Mouse (Mus musculus) forebrain, embryonic 16.5 days (tissue): Measurements from ENCODE around the gene Ptbp3. TPM values are rescaled to one million over a fixed set of nuclear protein-coding genes. Genes with fewer than 3 reads are reported as not detected.
A peak's percentile ranks its signal among the peaks of the same experiment; 100 is the strongest.
"Not testable (repeated sequence)": the region's sequence is repeated elsewhere in the genome, so short reads cannot be mapped to it uniquely, and the experiment has no call there.

Source experiments
- ATAC-seq: fragments of 200-750 bp; cut with Nextera tagmentation; 2 replicates; pipeline ENCODE4 v1.8.0; 2017; ENCODE audit warnings: mild to moderate bottlenecking, moderate library complexity
- H3K27ac ChIP-seq: fragments of 300-500 bp; sonication (generic); 2 replicates; pipeline ENCODE4 v1.5.1; 2014; ENCODE audit warnings: low read length, control low read depth
- H3K27me3 ChIP-seq: fragments of 300-500 bp; sonication (generic); replicated peaks from 2 replicates; pipeline ENCODE4 v1.6.1; 2014; ENCODE audit warnings: low read length; ENCODE audit not compliant: control insufficient read depth, insufficient read depth
- H3K36me3 ChIP-seq: fragments of 300-500 bp; sonication (generic); 2 replicates; pipeline ENCODE4 v1.6.1; 2014; ENCODE audit not compliant: control insufficient read depth, insufficient read depth
- H3K4me1 ChIP-seq: fragments of 300-500 bp; sonication (generic); replicated peaks from 2 replicates; pipeline ENCODE4 v1.6.1; 2014; ENCODE audit warnings: low read length; ENCODE audit not compliant: control insufficient read depth, insufficient read depth
- H3K4me2 ChIP-seq: fragments of 300-500 bp; sonication (generic); 2 replicates; pipeline ENCODE4 v1.6.1; 2014; ENCODE audit warnings: mild to moderate bottlenecking, low read length, control low read depth
- H3K4me3 ChIP-seq: fragments of 300-500 bp; sonication (generic); replicated peaks from 2 replicates; pipeline ENCODE4 v1.5.1; 2014; ENCODE audit warnings: mild to moderate bottlenecking, low read length, control low read depth
- H3K9ac ChIP-seq: fragments of 300-500 bp; sonication (generic); replicated peaks from 2 replicates; pipeline ENCODE4 v1.6.1; 2014; ENCODE audit warnings: low read depth, low read length, control low read depth
- H3K9me3 ChIP-seq: fragments of 300-500 bp; sonication (generic); 2 replicates; pipeline ENCODE4 v1.6.1; 2016; ENCODE audit warnings: low read length; ENCODE audit not compliant: control insufficient read depth
- WGBS: fragments of 180-500 bp; shearing (Covaris S2); extraction: QIAGEN DNeasy Blood & Tissue Kit; methylation state at CpG from one replicate; pipeline ENCODE4 v1.1.7; 2014; 5-methylcytosine and 5-hydroxymethylcytosine counted together
- polyA plus RNA-seq: library from polyadenylated mRNA; unstranded; fragments of >200 nt; fragmentation: Nextera tagmentation; extraction: Ambion mirVana; gene quantifications from 2 replicates; pipeline ENCODE4 v1.2.1, GENCODE M21; 2015

Ptbp3 gene
- polyA plus RNA-seq, 1 experiment from 2014 or later = 15.9 TPM

GRCm38 (mm10) chr4:59580495-59581281 lies 31.5 kb upstream of the Ptbp3 start:
- peak overlapping the region; percentile 68 for H3K4me2 ChIP-seq
- under 1% methylated on average over 23 of the region's 23 CpGs for WGBS

GRCm38 (mm10) chr4:59575184-59575958 lies 26.2 kb upstream of the Ptbp3 start:
- Histone ChIP-seq H3K4me3 (no peak overlapping the region), H3K9ac (no peak overlapping the region), H3K27ac (no peak overlapping the region), H3K36me3 (no peaks in the 10 kb centered on the region), H3K4me2 (no peak overlapping the region), H3K4me1 (peaks cover 4% of the 10 kb centered on the region), H3K9me3 (no peaks in the 10 kb centered on the region), H3K27me3 (no peaks in the 10 kb centered on the region)
- no peak for ATAC-seq
- 84% methylated on average over 11 of the region's 11 CpGs for WGBS

More at GRCm38 (mm10) chr4:59580495-59581281, 31.5 kb upstream of the Ptbp3 start:
- Histone ChIP-seq H3K9me3 (no peaks in the 10 kb centered on the region), H3K4me1 (peaks cover 7% of the 10 kb centered on the region), H3K4me3 (peak overlapping the region; percentile 76), H3K36me3 (no peaks in the 10 kb centered on the region), H3K9ac (peak overlapping the region; percentile 70), H3K27me3 (no peaks in the 10 kb centered on the region), H3K27ac (peak overlapping the region; percentile 89)
- peak; percentile 59 for ATAC-seq

GRCm38 (mm10) chr4:59572521-59573118 lies 23.5 kb upstream of the Ptbp3 start:
- WGBS = 83% methylated on average over 11 of the region's 11 CpGs
- no peak overlapping the region for H3K27ac ChIP-seq

GRCm38 (mm10) chr4:59570519-59570918 lies 21.4 kb upstream of the Ptbp3 start:
- WGBS = 96% methylated on average over 7 of the region's 8 CpGs
- not testable (repeated sequence) for H3K4me1 ChIP-seq, H3K4me3 ChIP-seq, H3K27me3 ChIP-seq, H3K9me3 ChIP-seq, H3K9ac ChIP-seq, H3K27ac ChIP-seq, H3K4me2 ChIP-seq, ATAC-seq, H3K36me3 ChIP-seq

More at GRCm38 (mm10) chr4:59572521-59573118, 23.5 kb upstream of the Ptbp3 start:
- no peaks in the 10 kb centered on the region for H3K27me3 ChIP-seq
- H3K9ac ChIP-seq = no peak overlapping the region
- H3K4me2 ChIP-seq = no peak overlapping the region
- H3K36me3 ChIP-seq = no peaks in the 10 kb centered on the region
- H3K4me1 ChIP-seq = no peaks in the 10 kb centered on the region; the same call in 1 of the 2 replicates
- no peaks in the 10 kb centered on the region for H3K9me3 ChIP-seq
- ATAC-seq = no peak
- no peak overlapping the region for H3K4me3 ChIP-seq

GRCm38 (mm10) chr4:59569538-59569937 lies 20.4 kb upstream of the Ptbp3 start:
- no peak overlapping the region for H3K4me3 ChIP-seq
- WGBS = 2% methylated on average over 7 of the region's 7 CpGs

GRCm38 (mm10) chr4:59567576-59568260 lies 18.6 kb upstream of the Ptbp3 start:
- Histone ChIP-seq H3K27ac (no peak overlapping the region), H3K9me3 (peaks cover 3% of the 10 kb centered on the region; the same call in 1 of the 2 replicates), H3K9ac (no peak overlapping the region), H3K4me3 (no peak overlapping the region), H3K4me2 (no peak overlapping the region), H3K36me3 (no peaks in the 10 kb centered on the region), H3K4me1 (no peaks in the 10 kb centered on the region; the same call in 1 of the 2 replicates), H3K27me3 (no peaks in the 10 kb centered on the region)
- ATAC-seq = no peak
- WGBS = 83% methylated on average over 6 of the region's 6 CpGs

More at GRCm38 (mm10) chr4:59569538-59569937, 20.4 kb upstream of the Ptbp3 start:
- H3K9me3 ChIP-seq = peaks cover 3% of the 10 kb centered on the region; the same call in 1 of the 2 replicates
- no peaks in the 10 kb centered on the region for H3K27me3 ChIP-seq
- peak; percentile 79 for ATAC-seq
- no peak overlapping the region for H3K27ac ChIP-seq
- H3K4me1 ChIP-seq = no peaks in the 10 kb centered on the region; the same call in 1 of the 2 replicates
- H3K36me3 ChIP-seq = no peaks in the 10 kb centered on the region
- H3K9ac ChIP-seq = no peak overlapping the region
- no peak overlapping the region for H3K4me2 ChIP-seq

GRCm38 (mm10) chr4:59565571-59566188 lies 16.5 kb upstream of the Ptbp3 start:
- H3K27me3 ChIP-seq = no peaks in the 10 kb centered on the region
- H3K27ac ChIP-seq = no peak overlapping the region
- H3K36me3 ChIP-seq = no peaks in the 10 kb centered on the region
- H3K4me2 ChIP-seq = no peak overlapping the region
- peaks cover 3% of the 10 kb centered on the region; the same call in 1 of the 2 replicates for H3K9me3 ChIP-seq
- H3K4me3 ChIP-seq = no peak overlapping the region
- no peaks in the 10 kb centered on the region; the same call in 1 of the 2 replicates for H3K4me1 ChIP-seq
- H3K9ac ChIP-seq = no peak overlapping the region
- WGBS = 82% methylated on average over 8 of the region's 8 CpGs
- no peak for ATAC-seq

GRCm38 (mm10) chr4:59564128-59564527 lies 15.0 kb upstream of the Ptbp3 start:
- no peak for ATAC-seq
- Histone ChIP-seq H3K4me2 (no peak overlapping the region), H3K9me3 (peaks cover 3% of the 10 kb centered on the region; the same call in 1 of the 2 replicates), H3K27ac (no peak overlapping the region), H3K9ac (no peak overlapping the region), H3K4me1 (no peaks in the 10 kb centered on the region), H3K27me3 (no peaks in the 10 kb centered on the region), H3K36me3 (no peaks in the 10 kb centered on the region), H3K4me3 (no peak overlapping the region)
- WGBS = 77% methylated on average over 3 of the region's 3 CpGs
